Mouse (Mus musculus) forebrain, embryonic 14.5 days (tissue): ENCODE data around the gene Cd83. TPM values are rescaled to one million over a fixed set of nuclear protein-coding genes. Genes with fewer than 3 reads are reported as not detected.
A peak's percentile ranks its signal among the peaks of the same experiment; 100 is the strongest.

Experiments used
- ATAC-seq: fragments of 200-750 bp; cut with Nextera tagmentation; 2 replicates; pipeline ENCODE4 v1.8.0; 2017; ENCODE audit warnings: mild to moderate bottlenecking, moderate library complexity
- DNase-seq: peaks from one replicate; pipeline ENCODE4 v3.0.0-alpha.2; 2015; ENCODE audit warnings: low spot score
- H3K27ac ChIP-seq: fragments of 300-500 bp; sonication (generic); 2 replicates; pipeline ENCODE4 v1.5.1; 2014; ENCODE audit warnings: low read depth, mild to moderate bottlenecking, control low read depth, low read length, moderate library complexity
- H3K27me3 ChIP-seq: fragments of 300-500 bp; sonication (generic); replicated peaks from 2 replicates; pipeline ENCODE4 v1.6.1; 2014; ENCODE audit warnings: low read length, control low read depth, mixed read lengths; ENCODE audit not compliant: control insufficient read depth, insufficient read depth
- H3K36me3 ChIP-seq: fragments of 300-500 bp; sonication (generic); 2 replicates; pipeline ENCODE4 v1.6.1; 2014; ENCODE audit warnings: low read length, control low read depth; ENCODE audit not compliant: control insufficient read depth, insufficient read depth
- H3K4me1 ChIP-seq: fragments of 300-500 bp; sonication (generic); 2 replicates; pipeline ENCODE4 v1.6.1; 2014; ENCODE audit warnings: antibody characterized with exemption, low read length, control low read depth; ENCODE audit not compliant: control insufficient read depth, insufficient read depth
- H3K4me2 ChIP-seq: fragments of 300-500 bp; sonication (generic); 2 replicates; pipeline ENCODE4 v1.6.1; 2014; ENCODE audit warnings: mild to moderate bottlenecking, control low read depth, low read length
- H3K4me3 ChIP-seq: fragments of 300-500 bp; sonication (generic); 2 replicates; pipeline ENCODE4 v1.5.1; 2014; ENCODE audit warnings: low read depth, low read length, control low read depth
- H3K9ac ChIP-seq: fragments of 300-500 bp; sonication (generic); 2 replicates; pipeline ENCODE4 v1.6.1; 2014; ENCODE audit warnings: mild to moderate bottlenecking, low read length, control low read depth, moderate library complexity
- H3K9me3 ChIP-seq: fragments of 300-500 bp; sonication (generic); replicated peaks from 2 replicates; pipeline ENCODE4 v1.6.1; 2016; ENCODE audit warnings: low read length, control low read depth, mixed read lengths; ENCODE audit not compliant: control insufficient read depth
- WGBS: fragments of 180-500 bp; shearing (Covaris S2); extraction: QIAGEN DNeasy Blood & Tissue Kit; methylation state at CpG from one replicate; pipeline ENCODE4 v1.1.7; 2014; 5-methylcytosine and 5-hydroxymethylcytosine counted together
- polyA plus RNA-seq: library from polyadenylated mRNA; unstranded; fragments of >200 nt; fragmentation: Nextera tagmentation; extraction: Ambion mirVana; gene quantifications from 2 replicates; pipeline ENCODE4 v1.2.1, GENCODE M21; 2014

The Cd83 gene
- polyA plus RNA-seq, 1 experiment from 2014 or later: 9.1 TPM

GRCm38 (mm10) chr13:43785712-43786072 lies 1.1 kb downstream of the Cd83 start:
- DNase-seq (no peak), ATAC-seq (peak; percentile 23; the same call in 1 of the 2 replicates)
- Histone ChIP-seq H3K36me3 (no peaks in the 10 kb centered on the region), H3K4me3 (peak overlapping the region; percentile 49; the same call in 1 of the 2 replicates), H3K27me3 (peaks cover 13% of the 10 kb centered on the region; the same call in 1 of the 2 replicates), H3K4me2 (peak overlapping the region; percentile 96), H3K27ac (no peak overlapping the region), H3K9me3 (no peaks in the 10 kb centered on the region), H3K9ac (no peak overlapping the region), H3K4me1 (peaks cover 13% of the 10 kb centered on the region; the same call in 1 of the 2 replicates)
- 25% methylated on average over 8 of the region's 8 CpGs for WGBS

- Histone ChIP-seq H3K36me3 (no peaks in the 10 kb centered on the region), H3K4me2 (peak overlapping the region; percentile 96), H3K4me3 (0 out of 2 replicates have a peak overlapping the region, but pooled peaks have one; percentile 49), H3K27me3 (peaks cover 13% of the 10 kb centered on the region; the same call in 1 of the 2 replicates), H3K27ac (no peak overlapping the region), H3K4me1 (peaks cover 13% of the 10 kb centered on the region; the same call in 1 of the 2 replicates), H3K9ac (no peak overlapping the region), H3K9me3 (no peaks in the 10 kb centered on the region)
- ATAC-seq (no peak), DNase-seq (no peak)
- WGBS: 12% methylated on average over 12 of the region's 12 CpGs
Observed at GRCm38 (mm10) chr13:43786171-43786795, 1.7 kb downstream of the Cd83 start.

GRCm38 (mm10) chr13:43787262-43787661 lies 2.7 kb downstream of the Cd83 start:
- Histone ChIP-seq H3K27me3 (peaks cover 13% of the 10 kb centered on the region; the same call in 1 of the 2 replicates), H3K27ac (no peak overlapping the region), H3K4me1 (peaks cover 13% of the 10 kb centered on the region; the same call in 1 of the 2 replicates), H3K9me3 (no peaks in the 10 kb centered on the region), H3K9ac (no peak overlapping the region), H3K4me3 (no peak overlapping the region), H3K4me2 (no peak overlapping the region), H3K36me3 (no peaks in the 10 kb centered on the region)
- ATAC-seq: no peak
- DNase-seq: no peak
- 15% methylated on average over 2 of the region's 2 CpGs for WGBS

GRCm38 (mm10) chr13:43788071-43788470 lies 3.5 kb downstream of the Cd83 start:
- Histone ChIP-seq H3K4me2 (no peak overlapping the region), H3K9ac (no peak overlapping the region), H3K4me3 (no peak overlapping the region), H3K4me1 (peaks cover 13% of the 10 kb centered on the region; the same call in 1 of the 2 replicates), H3K27me3 (peaks cover 13% of the 10 kb centered on the region; the same call in 1 of the 2 replicates), H3K9me3 (no peaks in the 10 kb centered on the region), H3K27ac (no peak overlapping the region), H3K36me3 (no peaks in the 10 kb centered on the region)
- ATAC-seq (no peak), DNase-seq (no peak)
- 88% methylated on average over 8 of the region's 8 CpGs for WGBS

GRCm38 (mm10) chr13:43788983-43789645 lies 4.5 kb downstream of the Cd83 start:
- no peak for ATAC-seq

GRCm38 (mm10) chr13:43790229-43791001 lies 5.8 kb downstream of the Cd83 start:
- H3K27ac ChIP-seq: no peak overlapping the region
- no peak for ATAC-seq
- peaks cover 5% of the 10 kb centered on the region; the same call in 1 of the 2 replicates for H3K27me3 ChIP-seq
- no peak for DNase-seq
- no peak overlapping the region for H3K4me3 ChIP-seq
- H3K4me2 ChIP-seq: no peak overlapping the region
- no peak overlapping the region for H3K9ac ChIP-seq
- no peaks in the 10 kb centered on the region for H3K9me3 ChIP-seq
- peaks cover 9% of the 10 kb centered on the region; the same call in 1 of the 2 replicates for H3K4me1 ChIP-seq
- WGBS: 97% methylated on average over 11 of the region's 11 CpGs
- H3K36me3 ChIP-seq: no peaks in the 10 kb centered on the region

More at GRCm38 (mm10) chr13:43788983-43789645, 4.5 kb downstream of the Cd83 start:
- Histone ChIP-seq H3K27me3 (peaks cover 7% of the 10 kb centered on the region; the same call in 1 of the 2 replicates), H3K9me3 (no peaks in the 10 kb centered on the region), H3K4me1 (peaks cover 13% of the 10 kb centered on the region; the same call in 1 of the 2 replicates), H3K9ac (no peak overlapping the region), H3K4me3 (no peak overlapping the region), H3K4me2 (no peak overlapping the region), H3K27ac (no peak overlapping the region), H3K36me3 (no peaks in the 10 kb centered on the region)
- 84% methylated on average over 10 of the region's 10 CpGs for WGBS
- no peak for DNase-seq

- H3K9me3 ChIP-seq: no peaks in the 10 kb centered on the region
- DNase-seq (peak; percentile 70), ATAC-seq (no peak)
- no peaks in the 10 kb centered on the region for H3K27me3 ChIP-seq
- H3K9ac ChIP-seq: no peak overlapping the region
- 47% methylated on average over 8 of the region's 8 CpGs for WGBS
- no peaks in the 10 kb centered on the region for H3K4me1 ChIP-seq
- H3K4me3 ChIP-seq: no peak overlapping the region
- H3K4me2 ChIP-seq: no peak overlapping the region
- no peak overlapping the region for H3K27ac ChIP-seq
- no peaks in the 10 kb centered on the region for H3K36me3 ChIP-seq
Observed at GRCm38 (mm10) chr13:43795334-43795733, 10.8 kb downstream of the Cd83 start.

- Histone ChIP-seq H3K4me2 (no peak overlapping the region), H3K9me3 (no peaks in the 10 kb centered on the region), H3K9ac (no peak overlapping the region), H3K4me3 (no peak overlapping the region), H3K27me3 (no peaks in the 10 kb centered on the region), H3K4me1 (no peaks in the 10 kb centered on the region), H3K36me3 (no peaks in the 10 kb centered on the region), H3K27ac (no peak overlapping the region)
- no peak for ATAC-seq
- 84% methylated on average over 4 of the region's 4 CpGs for WGBS
- no peak for DNase-seq
Observed at GRCm38 (mm10) chr13:43798655-43799054, 14.1 kb downstream of the Cd83 start.
